Mouse (Mus musculus) spleen, embryonic (tissue): ENCODE measurements around the gene Brd9.

ENCODE experiments used
- CTCF ChIA-PET: fragments of 350-600 bp; sonication (Branson Sonifier 250); formaldehyde crosslinking; loops from one replicate; lab custom pipeline; 2022; lab: Charles Lee

The Brd9 gene

GRCm38 (mm10) chr13:73937321-73938176, at the start of gene Brd9, which contains the start of gene Trip13:
Gene Brd9 (plus strand): TSS chr13:73937811.
Gene Trip13 (minus strand): TSS chr13:73937784.
- CTCF ChIA-PET: no interaction called here

- CTCF ChIA-PET: no interaction called here
Measured at GRCm38 (mm10) chr13:73892493-73893178, 45.0 kb upstream of the Brd9 start.

GRCm38 (mm10) chr13:73897561-73897960, 40.0 kb upstream of the Brd9 start:
- CTCF ChIA-PET: no interaction called here

- CTCF ChIA-PET: no interaction called here
Measured at GRCm38 (mm10) chr13:73907136-73907535, 30.5 kb upstream of the Brd9 start.

- CTCF ChIA-PET: no interaction called here
Measured at GRCm38 (mm10) chr13:73907683-73908412, 29.8 kb upstream of the Brd9 start.

GRCm38 (mm10) chr13:73913066-73913465, 24.5 kb upstream of the Brd9 start:
- CTCF ChIA-PET: no interaction called here

- CTCF ChIA-PET: no interaction called here
Measured at GRCm38 (mm10) chr13:73932201-73932600, 5.4 kb upstream of the Brd9 start.

- CTCF ChIA-PET: interaction anchor here (0.7 kb wide), 1 partner anchor 538 kb away, joined by 3 read pairs; no protein-coding TSS in a partner anchor
Measured at GRCm38 (mm10) chr13:73936938-73937320, 682 bp upstream of the Brd9 start.

GRCm38 (mm10) chr13:73938177-73938560, 558 bp downstream of the Brd9 start:
- CTCF ChIA-PET: no interaction called here

- CTCF ChIA-PET: interaction anchor here (0.5 to 0.6 kb wide), 2 partner anchors 21 to 641 kb away, joined by 3 to 6 read pairs; no protein-coding TSS in a partner anchor
Measured at GRCm38 (mm10) chr13:73939101-73939500, 1.5 kb downstream of the Brd9 start.

- CTCF ChIA-PET: interaction anchor here (0.7 kb wide), 1 partner anchor 8 kb away, joined by 5 read pairs; no protein-coding TSS in a partner anchor
Measured at GRCm38 (mm10) chr13:73944606-73945005, 7.0 kb downstream of the Brd9 start.

- CTCF ChIA-PET: no interaction called here
Measured at GRCm38 (mm10) chr13:73953551-73954130, 16.0 kb downstream of the Brd9 start.

GRCm38 (mm10) chr13:73954666-73955065, 17.1 kb downstream of the Brd9 start:
- CTCF ChIA-PET: no interaction called here

GRCm38 (mm10) chr13:73955531-73955930, 17.9 kb downstream of the Brd9 start:
- CTCF ChIA-PET: no interaction called here

GRCm38 (mm10) chr13:73960117-73960652, 22.6 kb downstream of the Brd9 start:
- CTCF ChIA-PET: no interaction called here

GRCm38 (mm10) chr13:73961177-73961576, 23.6 kb downstream of the Brd9 start:
- CTCF ChIA-PET: no interaction called here

- CTCF ChIA-PET: interaction anchor here (1.4 kb wide), 1 partner anchor 8 kb away, joined by 3 read pairs; no protein-coding TSS in a partner anchor
Measured at GRCm38 (mm10) chr13:73963551-73963950, 25.9 kb downstream of the Brd9 start, which contains the start of gene Zdhhc11. Gene Zdhhc11 (plus strand): TSS chr13:73963851.

GRCm38 (mm10) chr13:73970545-73971448, 33.2 kb downstream of the Brd9 start:
- CTCF ChIA-PET: interaction anchor here (0.6 to 1.0 kb wide), 4 partner anchors 8 to 209 kb away, joined by 3 to 12 read pairs (median 6); partner anchors contain the start of gene Zdhhc11

- CTCF ChIA-PET: no interaction called here
Measured at GRCm38 (mm10) chr13:73974523-73974922, 36.9 kb downstream of the Brd9 start.

- CTCF ChIA-PET: no interaction called here
Measured at GRCm38 (mm10) chr13:73976935-73977334, 39.3 kb downstream of the Brd9 start.
